Mouse (Mus musculus) heart, embryonic 14.5 days (tissue): ENCODE results near the gene Hhat. TPM values are rescaled to one million over a fixed set of nuclear protein-coding genes. Genes with fewer than 3 reads are reported as not detected.

Source experiments
- ATAC-seq: fragments of 200-750 bp; cut with Nextera tagmentation; 2 replicates; pipeline ENCODE4 v1.8.0; 2017; ENCODE audit warnings: low read depth, moderate TSS enrichment; ENCODE audit not compliant: insufficient number of reproducible peaks, insufficient read depth, low FRiP score
- H3K27ac ChIP-seq, 2 experiments: fragments of 200-500 bp in 1 of 2; fragments of 300-500 bp in 1 of 2; sonication (generic) in 1 of 2; replicated peaks in 1 of 2; 2 replicates each; pipeline ENCODE4 v1.5.1; 2012 to 2014; ENCODE audit warnings: low read depth in 2 of 2, low read length in 2 of 2, control low read depth in 1 of 2, mild to moderate bottlenecking in 1 of 2, mixed read lengths in 1 of 2; ENCODE audit not compliant: control insufficient read depth in 1 of 2, insufficient read depth in 1 of 2
- H3K27me3 ChIP-seq: fragments of 300-500 bp; sonication (generic); 2 replicates; pipeline ENCODE4 v1.6.1; 2014; ENCODE audit warnings: mild to moderate bottlenecking, low read length, control low read depth; ENCODE audit not compliant: control insufficient read depth, insufficient read depth
- H3K36me3 ChIP-seq: fragments of 300-500 bp; sonication (generic); 2 replicates; pipeline ENCODE4 v1.6.1; 2014; ENCODE audit warnings: mild to moderate bottlenecking, control low read depth, low read length, mixed read lengths; ENCODE audit not compliant: control insufficient read depth, insufficient read depth
- H3K4me1 ChIP-seq, 2 experiments: fragments of 200-500 bp in 1 of 2; fragments of 300-500 bp in 1 of 2; sonication (generic) in 1 of 2; 2 replicates each; pipeline ENCODE4 v1.6.1; 2012 to 2014; ENCODE audit warnings: low read length in 2 of 2, control low read depth in 1 of 2, mixed read lengths in 1 of 2; ENCODE audit not compliant: control insufficient read depth in 2 of 2, insufficient read depth in 2 of 2
- H3K4me2 ChIP-seq: fragments of 300-500 bp; sonication (generic); 2 replicates; pipeline ENCODE4 v1.6.1; 2014; ENCODE audit warnings: mild to moderate bottlenecking, low read length
- H3K4me3 ChIP-seq, 2 experiments: fragments of 200-500 bp in 1 of 2; fragments of 300-500 bp in 1 of 2; sonication (generic) in 1 of 2; 2 replicates each; pipeline ENCODE4 v1.5.1; 2012 to 2014; ENCODE audit warnings: low read length in 2 of 2, mild to moderate bottlenecking in 2 of 2, control low read depth in 1 of 2, low read depth in 1 of 2, moderate library complexity in 1 of 2; ENCODE audit not compliant: control insufficient read depth in 1 of 2, insufficient read depth in 1 of 2
- H3K9ac ChIP-seq: fragments of 300-500 bp; sonication (generic); 2 replicates; pipeline ENCODE4 v1.6.1; 2014; ENCODE audit warnings: mild to moderate bottlenecking, low read length
- H3K9me3 ChIP-seq: fragments of 300-500 bp; sonication (generic); 2 replicates; pipeline ENCODE4 v1.6.1; 2016; ENCODE audit warnings: low read length, control low read depth; ENCODE audit not compliant: control insufficient read depth
- WGBS: fragments of 180-500 bp; shearing (Covaris S2); extraction: QIAGEN DNeasy Blood & Tissue Kit; methylation state at CpG from one replicate; pipeline ENCODE4 v1.1.7; 2014; 5-methylcytosine and 5-hydroxymethylcytosine counted together
- polyA plus RNA-seq: library from polyadenylated mRNA; unstranded; fragments of >200 nt; fragmentation: Nextera tagmentation; extraction: Ambion mirVana; gene quantifications from 2 replicates; pipeline ENCODE4 v1.2.1, GENCODE M21; 2014

The Hhat gene
- polyA plus RNA-seq, 1 experiment from 2014 or later: 6.8 TPM

GRCm38 (mm10) chr1:192781256-192781655 is 10.2 kb upstream of the Hhat start:
- Histone ChIP-seq H3K27me3 (no peaks in the 10 kb centered on the region), H3K4me2 (no peak overlapping the region), H3K9me3 (no peaks in the 10 kb centered on the region), H3K4me3 (no peak overlapping the region), H3K36me3 (no peaks in the 10 kb centered on the region), H3K27ac (no peak overlapping the region), H3K4me1 (peaks cover 12 to 16% of the 10 kb centered on the region in 2 experiments), H3K9ac (no peak overlapping the region)
- ATAC-seq: no peak

GRCm38 (mm10) chr1:192778869-192779514 is 8.0 kb upstream of the Hhat start:
- H3K9me3 ChIP-seq: no peaks in the 10 kb centered on the region
- H3K27me3 ChIP-seq: no peaks in the 10 kb centered on the region
- H3K9ac ChIP-seq: no peak overlapping the region
- H3K27ac ChIP-seq: peak overlapping the region; percentile 46 to 80
- H3K4me1 ChIP-seq: peaks cover 10 to 11% of the 10 kb centered on the region in 2 experiments; a peak in 3 of 4 replicates
- no peaks in the 10 kb centered on the region for H3K36me3 ChIP-seq
- no peak overlapping the region for H3K4me3 ChIP-seq
- no peak overlapping the region for H3K4me2 ChIP-seq
- WGBS: 29% methylated on average over 6 of the region's 6 CpGs
- 0 out of 2 replicates have a peak, but pooled peaks have one; percentile 26 for ATAC-seq

GRCm38 (mm10) chr1:192778206-192778605 is 7.2 kb upstream of the Hhat start:
- Histone ChIP-seq H3K36me3 (no peaks in the 10 kb centered on the region), H3K4me3 (no peak overlapping the region), H3K4me1 (peaks cover 10 to 11% of the 10 kb centered on the region in 2 experiments; a peak in 3 of 4 replicates), H3K9ac (no peak overlapping the region), H3K9me3 (no peaks in the 10 kb centered on the region), H3K27ac (peak overlapping the region in 1 of 2 experiments; percentile 46; a peak in 2 of 4 replicates), H3K4me2 (no peak overlapping the region), H3K27me3 (no peaks in the 10 kb centered on the region)
- no peak for ATAC-seq
- WGBS: 82% methylated on average over 4 of the region's 4 CpGs

GRCm38 (mm10) chr1:192770130-192770494 is 911 bp downstream of the Hhat start:
- WGBS: 17% methylated on average over 10 of the region's 10 CpGs
- Histone ChIP-seq H3K4me3 (peak overlapping the region; percentile 76 to 80), H3K9me3 (no peaks in the 10 kb centered on the region), H3K27me3 (no peaks in the 10 kb centered on the region), H3K4me2 (peak overlapping the region; percentile 97), H3K4me1 (peaks cover 6 to 8% of the 10 kb centered on the region in 2 experiments), H3K9ac (peak overlapping the region; percentile 98), H3K36me3 (no peaks in the 10 kb centered on the region), H3K27ac (peak overlapping the region; percentile 55 to 92)
- ATAC-seq: no peak

GRCm38 (mm10) chr1:192765531-192765930 is 5.5 kb downstream of the Hhat start:
- Histone ChIP-seq H3K4me1 (peaks cover 12 to 16% of the 10 kb centered on the region in 2 experiments), H3K9ac (no peak overlapping the region), H3K4me3 (no peak overlapping the region), H3K27me3 (no peaks in the 10 kb centered on the region), H3K9me3 (no peaks in the 10 kb centered on the region), H3K36me3 (no peaks in the 10 kb centered on the region), H3K27ac (no peak overlapping the region), H3K4me2 (no peak overlapping the region)
- ATAC-seq: no peak
- 27% methylated on average over 4 of the region's 4 CpGs for WGBS

GRCm38 (mm10) chr1:192764547-192764946 is 6.5 kb downstream of the Hhat start:
- no peak for ATAC-seq
- no peaks in the 10 kb centered on the region for H3K27me3 ChIP-seq
- H3K4me3 ChIP-seq: no peak overlapping the region
- H3K4me1 ChIP-seq: peaks cover 6 to 10% of the 10 kb centered on the region in 2 experiments
- no peaks in the 10 kb centered on the region for H3K9me3 ChIP-seq
- no peak overlapping the region for H3K9ac ChIP-seq
- no peaks in the 10 kb centered on the region for H3K36me3 ChIP-seq
- 70% methylated on average over 2 of the region's 2 CpGs for WGBS
- H3K27ac ChIP-seq: no peak overlapping the region
- H3K4me2 ChIP-seq: no peak overlapping the region

GRCm38 (mm10) chr1:192762946-192763933 is 7.8 kb downstream of the Hhat start:
- peaks cover 6 to 10% of the 10 kb centered on the region in 2 experiments for H3K4me1 ChIP-seq
- no peak overlapping the region for H3K4me2 ChIP-seq
- 71% methylated on average over 7 of the region's 7 CpGs for WGBS
- no peak for ATAC-seq
- peak overlapping the region in 1 of 2 experiments; percentile 11; a peak in 1 of 4 replicates for H3K27ac ChIP-seq
- no peaks in the 10 kb centered on the region for H3K27me3 ChIP-seq
- no peak overlapping the region for H3K9ac ChIP-seq
- H3K9me3 ChIP-seq: no peaks in the 10 kb centered on the region
- H3K4me3 ChIP-seq: no peak overlapping the region
- H3K36me3 ChIP-seq: no peaks in the 10 kb centered on the region
